Mouse (Mus musculus): ENCODE results near the gene Ap1g1.

DNA sequence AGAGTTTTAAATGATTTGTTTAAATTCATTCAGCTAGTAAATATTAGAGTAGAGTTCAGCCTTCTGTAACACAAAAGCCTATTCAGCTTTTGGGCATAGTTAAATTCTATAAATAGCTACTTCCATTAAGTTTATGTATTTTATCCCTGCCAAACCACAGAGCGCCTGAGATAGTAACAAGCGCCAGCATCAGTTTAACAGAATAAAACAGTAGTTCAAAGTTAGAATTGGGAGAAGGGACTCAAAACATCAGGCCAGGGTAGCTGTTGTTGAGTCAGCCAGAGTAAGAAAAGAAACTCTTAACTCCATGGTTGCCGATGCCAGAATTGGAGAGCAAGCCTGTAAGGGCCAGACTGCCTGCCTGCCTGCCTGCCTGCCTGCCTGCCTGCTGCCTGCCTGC, 28.2 kb downstream of the Ap1g1 start:
- no peak for TF ChIP-seq TAL1 (IDR thresholded peaks at IDR 0.05; ENCODE audit: low read length)
- TF ChIP-seq GATA1 (IDR thresholded peaks at IDR 0.05; ENCODE audit: low read length) = no peak

Data from erythroblast, embryonic 14.5 days (primary cell).